Mouse (Mus musculus): Measurements from ENCODE around the gene Cib4.

- TF ChIP-seq CTCF (IDR thresholded peaks at IDR 0.05; ENCODE audit: low read depth) (no peak), EP300 (IDR thresholded peaks at IDR 0.05; ENCODE audit: low read depth) (no peak)
These were observed 26.2 kb upstream of the Cib4 start for GRCm38 (mm10) chr5:30571820-30572219.
